Mouse (Mus musculus): ENCODE measurements around the gene Gm9821.

Gm9821 gene

DNA sequence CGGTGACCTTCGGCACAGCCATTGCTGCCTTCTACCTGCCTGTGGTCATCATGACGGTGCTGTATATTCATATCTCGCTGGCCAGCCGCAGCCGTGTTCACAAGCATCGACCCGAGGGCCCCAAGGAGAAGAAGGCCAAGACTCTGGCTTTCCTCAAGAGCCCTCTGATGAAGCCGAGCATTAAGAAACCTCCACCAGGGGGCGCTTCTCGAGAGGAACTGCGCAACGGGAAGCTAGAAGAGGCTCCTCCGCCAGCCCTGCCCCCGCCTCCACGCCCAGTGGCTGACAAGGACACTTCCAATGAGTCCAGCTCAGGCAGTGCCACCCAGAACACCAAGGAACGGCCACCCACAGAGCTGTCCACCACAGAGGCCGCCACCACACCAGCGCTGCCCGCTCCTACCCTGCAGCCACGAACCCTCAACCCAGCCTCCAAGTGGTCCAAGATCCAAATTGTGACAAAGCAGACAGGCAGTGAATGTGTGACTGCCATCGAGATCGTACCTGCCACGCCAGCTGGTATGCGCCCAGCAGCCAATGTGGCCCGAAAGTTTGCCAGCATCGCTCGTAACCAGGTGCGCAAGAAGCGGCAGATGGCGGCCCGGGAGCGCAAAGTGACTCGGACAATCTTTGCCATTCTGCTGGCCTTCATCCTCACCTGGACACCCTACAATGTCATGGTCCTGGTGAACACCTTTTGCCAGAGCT is 17.5 kb upstream of the Gm9821 start:
- DNase-seq: peak; percentile 73 to 76

DNA sequence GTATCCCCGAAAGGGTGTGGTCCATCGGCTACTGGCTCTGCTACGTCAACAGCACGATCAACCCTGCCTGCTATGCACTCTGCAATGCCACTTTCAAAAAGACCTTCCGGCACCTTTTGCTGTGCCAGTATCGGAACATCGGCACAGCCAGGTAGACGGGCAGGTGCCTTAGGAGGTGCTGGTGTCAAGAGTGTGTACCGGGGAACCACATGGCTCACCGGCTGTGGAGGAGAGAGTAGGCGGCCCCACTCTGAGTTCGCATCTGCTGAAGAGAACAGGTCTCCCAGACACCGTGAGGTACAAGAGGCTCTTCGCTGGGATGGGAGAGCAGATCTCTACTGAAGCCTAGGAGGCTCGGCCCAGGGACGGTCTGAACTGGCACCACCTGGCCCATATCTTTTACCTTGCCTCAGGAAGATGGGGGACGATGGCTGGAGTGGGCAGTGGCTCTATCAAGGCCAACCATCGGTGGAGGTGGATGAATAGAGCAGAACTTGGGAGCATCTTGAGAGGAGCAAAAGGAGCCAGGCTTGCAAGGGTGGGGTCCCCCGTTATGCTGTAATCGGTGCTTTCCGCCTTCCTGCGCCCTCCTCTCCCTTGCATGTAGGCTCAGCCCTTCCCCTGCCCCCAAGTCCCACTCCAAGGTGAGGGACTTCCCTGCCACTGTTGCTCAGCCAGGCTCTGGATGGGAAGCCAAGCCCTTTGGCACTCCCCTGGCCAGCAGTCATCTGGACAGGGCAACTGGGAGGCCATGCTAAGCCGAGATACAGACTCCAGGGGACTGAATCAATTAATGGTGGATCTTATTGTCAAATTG is 16.8 kb upstream of the Gm9821 start:
- DNase-seq: peak in 1 of 2 experiments; percentile 2

DNA sequence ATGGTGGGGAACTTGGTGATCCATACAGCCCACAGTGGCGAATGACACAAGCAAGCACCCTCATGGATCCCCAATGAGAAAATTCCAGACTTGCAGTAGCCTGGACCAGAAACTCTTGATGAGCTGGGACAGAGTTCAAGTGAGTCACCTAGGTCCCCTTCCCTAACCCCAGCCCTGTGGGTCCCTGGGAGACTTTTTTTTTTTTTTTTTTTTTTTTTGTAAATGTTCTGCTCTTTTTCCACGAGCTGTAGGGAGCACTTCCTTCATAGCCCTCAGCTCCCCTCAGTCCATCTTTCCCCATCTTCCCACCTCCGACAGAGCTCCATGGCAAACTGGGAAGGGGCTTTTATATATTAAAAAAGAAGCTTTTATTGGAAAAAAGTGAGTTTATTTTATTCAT is 16.0 kb upstream of the Gm9821 start:
- no peak for DNase-seq

DNA sequence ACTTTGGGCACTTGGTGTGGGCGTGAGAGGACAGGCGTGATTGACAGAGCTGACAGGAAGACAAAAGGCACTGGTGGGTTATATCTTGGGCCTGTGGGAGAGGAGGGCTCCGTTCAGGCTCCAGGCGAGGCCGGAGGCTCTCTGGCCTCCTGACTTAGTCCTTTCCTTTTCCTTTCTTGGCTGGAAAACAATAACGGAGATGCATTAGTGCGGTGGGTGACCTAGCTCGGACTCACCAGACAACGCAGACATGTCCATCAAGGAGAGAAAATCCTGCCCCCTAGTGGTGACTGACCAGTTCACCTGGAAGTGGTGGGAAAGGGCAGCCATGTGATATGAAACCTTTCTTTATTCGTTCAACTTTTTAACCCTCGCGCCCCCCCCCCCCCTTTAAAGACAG is 15.6 kb upstream of the Gm9821 start:
- DNase-seq: peak in 1 of 2 experiments; percentile 26

DNA sequence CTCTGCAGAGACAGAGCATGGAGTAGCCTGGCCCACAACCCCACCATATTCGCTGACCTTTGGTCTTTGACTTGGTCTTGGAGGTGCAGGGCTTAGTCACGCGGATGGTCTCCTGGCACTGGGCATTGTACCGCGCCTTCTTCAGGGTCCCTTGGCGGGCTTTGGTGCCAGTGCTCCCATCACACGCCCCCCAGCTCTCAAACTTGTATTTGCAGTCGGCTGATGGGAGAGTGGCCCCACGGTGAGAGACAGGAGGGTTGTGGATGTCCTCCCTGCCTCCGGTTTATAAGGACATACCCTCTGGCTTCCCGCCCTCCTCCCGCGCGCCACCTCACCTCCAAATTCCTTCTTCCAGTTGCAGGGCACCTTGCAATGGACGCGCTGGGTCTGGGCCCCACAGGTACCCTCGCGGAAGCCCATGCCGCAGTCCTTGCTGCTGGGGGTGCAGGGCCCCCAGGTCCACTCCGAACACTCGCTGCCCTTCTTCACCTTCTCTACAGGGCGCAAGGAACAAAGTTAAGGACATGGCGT is 14.7 kb upstream of the Gm9821 start:
- DNase-seq: no peak

DNA sequence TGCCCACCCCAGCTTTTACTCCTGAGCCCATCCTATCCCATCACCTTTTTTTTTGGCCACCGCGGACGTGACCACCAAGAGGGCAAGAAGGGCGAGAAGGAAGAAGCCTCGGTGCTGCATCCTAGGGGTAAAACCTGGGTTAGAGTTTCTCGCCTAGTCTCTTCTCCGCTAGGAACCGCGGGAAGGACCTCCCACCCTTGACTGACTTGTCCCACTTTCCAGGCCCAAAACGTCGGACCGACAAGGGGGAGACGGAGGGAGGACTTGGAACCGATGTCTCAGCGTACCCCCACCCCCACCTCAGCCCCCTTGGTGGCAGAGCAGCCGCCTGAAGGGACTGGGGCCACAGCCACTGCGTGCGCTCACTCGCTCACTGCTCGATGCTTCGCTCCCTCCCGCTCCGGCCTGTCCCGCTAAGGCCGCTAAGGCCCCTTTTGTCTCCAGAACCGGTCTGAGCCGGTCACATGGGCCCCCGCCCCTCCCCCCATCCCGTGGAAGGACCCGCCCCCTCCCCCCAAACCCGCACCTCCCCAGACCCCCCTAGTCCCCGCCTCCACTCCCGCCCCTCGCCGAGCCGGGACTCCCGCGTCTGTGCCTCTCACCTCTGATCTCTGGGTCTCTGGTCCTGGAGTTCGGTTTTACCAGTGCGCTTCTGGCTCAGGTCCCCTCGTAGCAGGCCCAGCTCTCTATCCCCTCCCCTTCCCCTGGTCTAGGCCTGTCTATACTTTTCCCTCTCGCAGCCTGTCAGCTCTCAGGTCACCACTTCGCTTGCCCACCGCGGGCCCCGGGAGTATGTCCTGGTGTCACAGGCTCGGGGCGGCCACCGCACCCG is 14.0 kb upstream of the Gm9821 start:
- peak in 1 of 2 experiments; percentile 32 for DNase-seq

DNA sequence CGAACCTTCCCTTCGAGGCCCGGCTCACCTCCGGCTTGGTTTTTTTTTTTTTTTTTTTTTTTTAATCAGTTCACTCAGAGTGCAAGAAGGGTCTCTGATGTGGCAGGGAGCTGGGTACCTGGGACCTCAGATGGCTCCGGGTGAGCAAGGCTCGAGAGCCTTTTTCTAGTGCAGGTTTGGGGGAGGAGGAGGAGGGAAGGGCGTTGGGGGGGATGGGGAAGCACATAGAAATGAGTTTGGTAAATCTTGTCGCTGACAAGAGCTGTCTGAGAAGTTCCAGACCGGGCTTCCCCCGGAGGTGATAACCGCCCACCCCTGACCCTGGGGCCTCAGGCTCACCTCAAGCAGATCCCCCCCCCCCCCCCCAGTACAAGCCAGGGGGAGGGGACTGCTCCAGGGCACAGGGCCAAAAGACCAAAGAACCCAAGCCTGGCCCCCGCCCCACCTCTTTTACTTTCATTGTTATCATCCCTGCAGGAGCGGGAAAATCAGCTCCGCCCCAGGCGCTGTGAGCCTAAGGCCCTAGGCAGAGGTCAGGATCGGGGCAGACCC is 13.3 kb upstream of the Gm9821 start, which contains the start of gene Mdk:
Mdk (minus strand) TSS at position 138 of the 552 bp plus-strand sequence.
- DNase-seq: peak in 1 of 2 experiments; percentile 23

DNA sequence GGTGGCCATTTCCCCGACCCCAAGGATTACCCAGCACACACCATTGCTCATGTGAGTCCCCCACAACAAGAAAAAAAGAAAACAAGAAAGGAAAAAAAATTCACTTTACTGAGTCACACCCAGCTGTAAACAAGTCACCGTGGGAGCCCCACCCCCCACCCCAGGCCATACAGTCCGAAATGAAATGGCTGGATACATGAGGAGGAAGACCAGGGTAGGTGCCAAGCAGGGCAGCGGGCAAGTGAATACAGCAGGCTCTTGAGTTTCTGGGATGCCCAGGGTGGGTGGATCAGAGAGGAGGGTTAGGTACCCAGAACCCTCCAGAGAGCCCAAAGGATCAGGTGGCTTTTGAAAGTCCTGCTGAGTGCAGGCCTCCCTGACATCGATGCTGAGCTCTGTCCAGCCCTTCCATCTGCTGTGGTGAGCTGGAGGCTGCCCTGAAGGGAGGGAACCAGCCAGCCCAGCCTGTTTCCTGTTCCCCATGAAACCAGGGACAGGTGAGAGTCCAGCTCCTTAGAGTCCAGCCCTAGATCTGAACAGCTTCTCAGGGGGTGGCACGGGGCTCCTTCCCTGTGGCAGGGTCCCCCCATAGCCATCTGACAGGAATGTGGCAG is 12.7 kb upstream of the Gm9821 start:
- DNase-seq: no peak

DNA sequence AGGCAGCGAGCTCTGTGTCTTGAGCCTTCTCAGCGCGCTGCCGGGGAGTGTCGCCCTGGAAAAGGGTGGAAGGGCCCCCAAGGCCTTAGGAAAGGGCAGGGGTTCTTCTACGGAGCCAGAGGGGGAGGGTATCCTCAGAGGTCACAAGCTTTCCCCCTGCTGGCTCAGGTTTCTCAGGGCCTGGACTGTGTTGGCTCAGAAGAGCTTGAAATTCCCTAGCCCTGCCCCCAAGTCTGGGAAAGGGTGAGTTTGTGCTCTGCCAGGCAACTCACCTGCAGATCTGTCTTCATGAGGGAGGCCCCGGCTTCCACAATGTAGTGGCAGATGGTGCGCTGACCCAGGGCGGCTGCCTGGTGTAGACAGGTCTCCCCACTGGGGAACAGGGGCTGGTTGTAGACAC is 12.0 kb upstream of the Gm9821 start:
- no peak for DNase-seq

DNA sequence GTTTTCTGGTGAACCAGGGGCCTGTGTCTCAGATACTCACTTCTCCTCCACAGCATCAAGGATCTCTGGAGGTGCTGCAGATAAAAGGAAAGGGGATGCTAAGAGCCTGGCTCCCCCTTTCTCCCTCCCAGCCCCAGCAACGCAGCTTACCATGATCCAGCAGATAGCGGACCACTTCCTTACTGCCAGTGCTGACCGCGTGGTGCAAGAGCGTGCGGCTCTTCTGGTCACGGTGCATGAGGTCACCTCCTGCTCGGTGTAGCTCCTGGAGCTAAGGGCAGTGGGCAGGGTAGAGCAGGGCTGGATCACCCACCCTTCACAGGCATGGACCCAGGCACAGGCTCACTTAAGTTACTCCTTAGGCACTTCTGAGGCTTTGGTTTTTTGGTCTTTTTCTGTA is 11.5 kb upstream of the Gm9821 start:
- DNase-seq: no peak

DNA sequence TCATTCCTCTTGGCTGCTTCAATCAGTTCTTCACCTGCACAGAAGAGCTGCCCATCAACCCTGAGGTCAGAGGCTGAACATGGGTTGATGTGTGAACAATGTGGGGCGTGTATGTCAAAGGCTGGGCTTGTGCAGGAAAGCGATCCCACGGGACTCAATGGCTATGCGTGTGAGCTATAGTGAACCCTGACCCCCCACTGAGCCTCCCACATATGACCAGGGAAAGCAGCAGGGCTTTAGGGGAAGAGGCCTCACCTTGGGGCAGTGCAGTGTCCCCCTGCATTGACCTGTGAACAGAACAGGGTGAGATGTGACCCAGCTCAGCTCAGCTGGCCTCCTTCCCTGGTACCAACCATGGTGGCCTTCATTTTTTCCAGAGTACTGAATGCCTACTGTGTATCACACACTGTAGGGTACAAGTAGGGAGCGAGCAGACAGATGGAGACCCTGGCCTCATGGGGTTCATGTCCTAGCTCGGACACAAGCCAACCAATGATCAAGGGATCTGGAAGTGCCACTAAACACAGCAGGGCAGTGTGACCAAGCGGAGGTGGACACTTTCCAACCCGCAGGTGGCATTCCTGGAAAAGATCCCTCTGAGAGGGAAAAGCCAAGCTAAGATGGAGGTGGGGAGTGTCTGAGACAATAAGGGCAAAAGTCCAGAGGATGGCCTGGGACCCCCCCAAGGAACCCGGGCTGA is 10.5 kb upstream of the Gm9821 start:
- no peak for DNase-seq

DNA sequence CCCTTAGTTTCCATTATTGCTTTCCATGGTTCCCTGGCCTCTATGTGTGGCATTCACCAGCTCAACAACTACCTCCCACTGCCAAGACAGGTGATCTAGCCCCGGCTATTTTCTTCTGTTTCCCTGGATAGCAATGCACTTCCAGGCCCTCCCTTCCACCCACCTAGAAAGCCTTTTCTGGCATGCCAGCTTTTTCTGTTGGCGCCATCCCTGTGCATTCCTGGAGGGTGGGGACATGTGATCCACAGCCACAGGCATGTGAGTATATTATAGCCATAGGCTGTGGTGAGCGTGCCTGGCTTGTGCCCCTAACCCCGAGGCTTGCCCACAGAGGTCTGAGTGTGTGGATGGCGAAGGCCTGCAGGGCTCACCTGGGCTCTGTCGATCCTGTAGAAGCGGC is 9.3 kb upstream of the Gm9821 start:
- no peak for DNase-seq

DNA sequence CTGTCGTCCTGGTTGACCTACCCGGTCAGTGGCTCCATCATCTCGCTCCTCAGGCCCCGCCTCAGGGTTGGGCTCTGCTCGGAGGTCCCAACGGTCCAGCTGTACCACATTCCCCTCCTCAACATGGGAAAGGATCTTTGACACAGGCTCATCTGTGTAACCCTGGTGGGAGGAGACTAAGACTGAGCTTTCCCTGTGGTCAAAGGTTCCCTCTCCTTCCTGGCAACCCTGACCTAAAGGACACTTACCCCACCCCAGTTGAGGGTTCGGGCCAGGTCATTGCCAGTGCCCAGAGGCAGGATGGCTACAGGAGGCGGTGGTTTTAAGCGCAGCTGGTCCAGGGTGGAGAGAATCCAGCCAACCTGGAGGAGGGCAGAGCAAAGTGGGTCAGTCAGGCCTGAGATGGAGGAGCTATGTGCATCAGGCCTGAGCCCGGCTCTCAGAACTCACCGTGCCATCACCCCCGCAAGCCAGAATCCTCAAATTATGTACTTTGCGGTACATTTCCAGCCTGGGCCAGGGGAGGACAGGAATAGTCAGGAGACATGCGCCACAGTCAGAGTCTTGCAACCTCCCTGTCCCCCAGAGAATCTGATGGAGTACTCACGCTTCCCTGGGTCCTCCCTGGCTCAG is 6.1 kb upstream of the Gm9821 start:
- DNase-seq: no peak

DNA sequence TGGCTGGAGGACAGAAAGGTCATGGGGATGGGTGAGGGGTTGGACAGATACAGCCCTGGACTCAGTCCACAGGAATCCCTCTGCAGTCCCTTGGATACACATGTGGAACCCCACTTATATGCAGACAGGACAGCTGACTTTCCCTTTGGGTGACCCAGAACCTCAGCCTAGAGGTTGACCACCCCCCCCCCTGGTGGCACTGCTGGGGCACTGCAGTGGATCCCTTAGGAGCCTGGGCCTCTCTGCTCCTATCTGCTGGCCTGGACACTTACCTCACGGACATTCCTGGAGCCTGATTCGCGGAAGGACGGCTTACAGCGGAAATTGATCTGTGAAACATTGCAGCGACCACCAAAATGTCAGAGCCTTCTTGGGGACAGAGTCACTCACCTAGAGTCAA is 3.1 kb upstream of the Gm9821 start:
- no peak for DNase-seq

DNA sequence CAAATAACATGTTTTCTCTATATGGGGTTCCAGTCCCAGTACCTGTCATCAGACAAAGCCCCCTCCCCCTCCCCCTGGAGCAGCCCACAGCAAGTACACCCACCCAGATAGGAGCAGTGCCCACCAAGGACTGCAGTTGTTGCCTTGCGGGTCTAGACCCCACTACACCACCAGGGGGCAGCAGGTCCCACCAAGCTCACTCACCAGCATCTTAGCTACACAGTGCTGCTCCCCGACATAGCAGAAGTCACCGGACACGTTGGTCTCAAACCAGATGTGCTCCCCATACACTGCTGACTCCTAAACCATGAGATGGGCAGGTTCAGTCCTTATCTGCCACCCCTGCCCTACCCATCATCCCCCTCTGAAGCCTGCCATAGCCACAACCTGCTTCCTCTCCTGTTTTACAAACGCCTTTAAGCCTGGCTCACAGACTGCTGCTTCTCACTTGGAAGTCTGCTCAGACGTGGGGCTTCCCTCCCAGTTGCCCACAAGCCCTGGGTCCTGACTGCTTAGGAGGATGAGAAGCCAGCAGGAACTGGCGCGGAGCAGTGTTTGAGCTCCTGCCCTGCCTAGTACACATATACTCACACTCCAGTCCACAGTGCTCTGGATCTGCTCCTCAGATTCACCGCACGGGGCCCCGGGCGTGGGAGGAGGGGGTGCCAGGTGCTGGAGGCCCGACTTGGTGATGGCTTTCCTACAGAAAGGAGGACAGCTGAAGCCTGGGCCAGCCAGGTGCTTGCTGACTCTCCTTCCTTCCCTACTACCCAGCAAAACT is 1.1 kb upstream of the Gm9821 start:
- peak; percentile 86 for DNase-seq

DNA sequence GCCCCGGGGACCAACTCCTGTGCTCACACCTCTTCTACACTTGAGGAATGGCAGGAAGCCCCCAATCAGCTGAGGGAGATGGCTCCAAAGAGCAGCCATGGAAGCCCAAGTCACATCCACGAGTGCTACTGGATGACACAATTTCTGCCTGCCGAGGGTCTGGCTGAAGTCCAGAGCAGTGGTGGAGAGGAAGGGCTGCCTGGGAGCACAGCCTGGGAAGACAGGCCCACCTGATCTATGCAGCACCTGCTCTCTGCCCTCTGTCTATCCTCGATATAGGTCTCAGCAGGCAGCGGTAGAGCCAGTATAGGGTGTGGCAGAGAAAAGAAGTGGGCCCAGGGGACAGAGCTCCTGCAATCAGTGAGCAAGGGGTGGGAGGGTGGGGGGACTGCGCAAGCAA is 1.3 kb downstream of the Gm9821 start:
- DNase-seq: peak in 1 of 2 experiments; percentile 17

DNA sequence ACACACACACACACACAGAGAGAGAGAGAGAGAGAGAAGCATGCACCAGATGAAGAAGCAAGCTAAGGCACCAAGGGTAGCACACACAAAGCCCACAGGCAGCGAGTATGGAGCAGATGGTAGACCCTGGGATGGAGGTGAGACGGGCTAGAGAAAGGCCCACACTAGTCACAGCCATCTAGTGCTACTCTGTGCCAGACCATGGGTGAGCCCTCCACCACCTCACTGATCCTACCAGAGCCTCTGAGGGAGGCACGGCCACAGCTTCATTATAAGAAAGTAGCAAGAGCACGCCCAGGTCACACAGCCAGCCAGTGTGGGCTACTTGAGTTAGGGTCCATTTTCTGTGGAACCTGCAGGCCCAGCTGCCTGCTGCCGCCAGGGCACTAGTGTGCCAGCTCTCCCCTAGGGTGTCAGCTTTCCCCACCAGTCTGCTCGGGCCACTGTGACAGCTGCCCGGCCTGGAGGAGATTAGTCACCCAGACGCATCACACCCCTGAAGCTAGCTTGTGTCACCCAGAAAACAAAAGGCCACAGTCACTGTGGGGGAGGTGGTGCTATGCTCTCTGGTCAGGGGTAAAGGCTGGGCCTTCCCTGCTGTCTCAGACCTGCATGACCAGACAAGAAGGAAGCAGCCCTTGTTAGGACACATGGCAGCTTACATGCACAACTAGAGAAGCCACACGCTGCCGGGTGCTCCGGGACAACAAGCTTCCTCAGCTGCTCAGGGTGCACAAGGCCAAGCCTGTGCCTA is 2.1 kb downstream of the Gm9821 start:
- DNase-seq: peak in 1 of 2 experiments; percentile 30

DNA sequence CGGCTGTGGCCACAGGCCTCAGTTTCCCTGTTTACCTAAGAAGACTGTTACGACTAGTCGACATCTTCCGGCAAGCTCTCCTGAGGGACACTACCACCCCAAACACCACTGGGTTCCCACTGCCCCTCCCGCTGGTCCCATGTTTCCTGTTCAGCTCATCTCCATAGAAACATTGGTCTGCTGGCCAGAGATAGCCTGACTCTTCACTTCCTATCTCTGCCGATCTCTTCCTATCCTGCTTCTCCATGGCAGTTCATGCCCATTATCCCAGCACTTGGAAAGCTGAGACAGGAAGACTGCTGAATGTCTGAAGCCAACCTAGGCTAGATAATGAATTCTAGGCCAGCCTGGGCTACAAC is 2.6 kb downstream of the Gm9821 start:
- no peak for DNase-seq

DNA sequence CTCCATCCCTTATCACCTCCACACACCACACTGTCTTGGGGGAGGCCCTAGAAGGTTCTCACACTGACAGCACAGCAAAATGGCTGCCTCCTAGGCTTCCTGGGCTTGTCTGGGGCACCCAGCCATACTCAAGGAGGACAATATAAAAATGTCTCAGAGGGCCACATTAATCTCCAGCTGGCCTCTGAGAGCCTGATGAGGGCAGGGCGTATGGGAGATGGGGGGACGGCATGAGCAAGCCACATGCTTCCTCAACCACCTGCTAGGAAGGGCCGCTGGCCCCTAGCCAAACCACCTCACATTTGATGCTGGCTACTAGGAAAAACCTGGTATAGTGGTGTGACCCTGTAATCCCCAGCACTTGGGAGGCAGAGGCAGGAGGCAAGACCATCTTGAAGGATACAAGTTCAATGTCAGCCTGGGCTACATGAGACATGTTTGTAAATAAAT is 3.3 kb downstream of the Gm9821 start:
- DNase-seq: peak in 1 of 2 experiments; percentile 36

Data from thymus, postnatal 36 days (tissue).